Mouse (Mus musculus) forebrain, embryonic 12.5 days (tissue): ENCODE data around the gene Mtcl1. TPM values are rescaled to one million over a fixed set of nuclear protein-coding genes. Genes with fewer than 3 reads are reported as not detected.

Experiments
- ATAC-seq: fragments of 200-750 bp; cut with Nextera tagmentation; 2 replicates; pipeline ENCODE4 v1.8.0; 2017; ENCODE audit warnings: moderate TSS enrichment; ENCODE audit not compliant: low FRiP score
- H3K27ac ChIP-seq: fragments of 300-500 bp; sonication (generic); 2 replicates; pipeline ENCODE4 v1.5.1; 2016; ENCODE audit warnings: mild to moderate bottlenecking
- H3K27me3 ChIP-seq: fragments of 300-500 bp; sonication (generic); 2 replicates; pipeline ENCODE4 v1.6.1; 2016; ENCODE audit warnings: mild to moderate bottlenecking
- H3K36me3 ChIP-seq: fragments of 300-500 bp; sonication (generic); replicated peaks from 2 replicates; pipeline ENCODE4 v1.6.1; 2016; ENCODE audit warnings: mild to moderate bottlenecking
- H3K4me1 ChIP-seq: fragments of 300-500 bp; sonication (generic); 2 replicates; pipeline ENCODE4 v1.6.1; 2016
- H3K4me2 ChIP-seq: fragments of 300-500 bp; sonication (generic); 2 replicates; pipeline ENCODE4 v1.6.1; 2016; ENCODE audit warnings: mild to moderate bottlenecking, moderate library complexity
- H3K4me3 ChIP-seq: fragments of 300-500 bp; sonication (generic); replicated peaks from 2 replicates; pipeline ENCODE4 v1.5.1; 2016; ENCODE audit warnings: mild to moderate bottlenecking
- H3K9ac ChIP-seq: fragments of 300-500 bp; sonication (generic); 2 replicates; pipeline ENCODE4 v1.6.1; 2016; ENCODE audit warnings: mild to moderate bottlenecking
- H3K9me3 ChIP-seq: fragments of 300-500 bp; sonication (generic); 2 replicates; pipeline ENCODE4 v1.6.1; 2016
- WGBS: fragments of 180-500 bp; shearing (Covaris S2); methylation state at CpG from one replicate; pipeline ENCODE4 v1.1.7; 2016; 5-methylcytosine and 5-hydroxymethylcytosine counted together
- polyA plus RNA-seq: library from polyadenylated mRNA; unstranded; fragments of >200 nt; fragmentation: Nextera tagmentation; extraction: Ambion mirVana; gene quantifications from 2 replicates; pipeline ENCODE4 v1.2.1, GENCODE M21; 2016

Mtcl1 gene
- polyA plus RNA-seq, 1 experiment from 2014 or later, result 43.0 TPM

GRCm38 (mm10) chr17:66401596-66402265 lies 47.8 kb downstream of the Mtcl1 start:
- peak; percentile 72; the same call in 1 of the 2 replicates for ATAC-seq
- H3K27me3 ChIP-seq, result 0 out of 2 replicates have a peak, but pooled peaks cover 5% of the 10 kb centered on the region
- WGBS, result 12% methylated on average over 9 of the region's 9 CpGs
- H3K9ac ChIP-seq, result no peak overlapping the region
- H3K4me3 ChIP-seq, result no peak overlapping the region
- H3K36me3 ChIP-seq, result no peaks in the 10 kb centered on the region; the same call in 1 of the 2 replicates
- H3K4me2 ChIP-seq, result no peak overlapping the region
- peaks cover 51% of the 10 kb centered on the region for H3K4me1 ChIP-seq
- H3K27ac ChIP-seq, result peak overlapping the region; percentile 54
- H3K9me3 ChIP-seq, result no peaks in the 10 kb centered on the region

DNA sequence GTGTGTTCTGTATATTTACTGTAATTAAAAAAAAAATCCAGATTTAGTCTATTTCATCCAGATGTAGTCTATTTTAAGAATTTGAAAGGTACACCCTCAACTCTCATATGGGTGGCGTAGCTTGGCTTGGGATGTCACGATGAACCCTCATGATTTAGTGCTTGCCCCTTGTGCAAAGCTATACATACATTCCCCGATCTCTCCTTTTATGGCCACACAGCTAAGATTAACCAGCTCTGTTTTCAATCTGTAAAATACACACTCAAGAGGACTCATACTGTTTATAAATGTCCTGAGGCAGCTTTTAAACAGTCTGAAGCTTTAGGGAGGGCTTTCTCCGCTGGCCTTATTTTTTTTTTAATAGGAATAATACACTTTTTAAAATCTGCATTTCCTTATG lies 49.8 kb downstream of the Mtcl1 start:
- 89% methylated on average over 4 of the region's 4 CpGs for WGBS
- H3K9ac ChIP-seq, result no peak overlapping the region
- ATAC-seq, result no peak
- no peak overlapping the region for H3K27ac ChIP-seq
- H3K4me2 ChIP-seq, result no peak overlapping the region
- peaks cover 9% of the 10 kb centered on the region for H3K36me3 ChIP-seq
- H3K4me1 ChIP-seq, result peaks cover 36% of the 10 kb centered on the region
- H3K9me3 ChIP-seq, result no peaks in the 10 kb centered on the region
- no peak overlapping the region for H3K4me3 ChIP-seq
- H3K27me3 ChIP-seq, result 0 out of 2 replicates have a peak, but pooled peaks cover 3% of the 10 kb centered on the region

DNA sequence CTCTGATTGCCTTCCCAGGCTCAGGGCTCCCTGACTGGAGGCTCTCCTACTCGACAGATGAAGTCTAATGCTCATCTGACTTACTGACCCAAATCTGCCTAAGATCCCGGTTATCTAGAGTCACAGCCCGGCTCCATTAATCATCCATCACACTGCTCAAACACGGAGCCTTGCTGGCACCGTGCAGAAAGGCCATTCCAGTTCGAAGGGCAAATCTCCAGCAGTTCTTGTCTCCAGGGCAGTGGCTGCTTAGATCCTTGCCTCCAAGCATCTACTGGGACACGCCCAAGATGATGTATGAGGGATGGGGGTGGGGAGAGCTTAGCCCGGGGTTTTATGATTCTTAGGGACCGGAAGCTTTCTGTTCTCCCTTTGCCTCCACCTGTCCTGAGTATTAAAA lies 55.0 kb downstream of the Mtcl1 start:
- 0 out of 2 replicates have a peak, but pooled peaks cover 2% of the 10 kb centered on the region for H3K4me1 ChIP-seq
- no peak overlapping the region for H3K4me2 ChIP-seq
- no peak overlapping the region for H3K27ac ChIP-seq
- 86% methylated on average over 9 of the region's 9 CpGs for WGBS
- H3K9me3 ChIP-seq, result no peaks in the 10 kb centered on the region
- peaks cover 9% of the 10 kb centered on the region for H3K36me3 ChIP-seq
- no peak overlapping the region for H3K9ac ChIP-seq
- no peak overlapping the region for H3K4me3 ChIP-seq
- no peaks in the 10 kb centered on the region for H3K27me3 ChIP-seq
- no peak for ATAC-seq

GRCm38 (mm10) chr17:66388307-66388706 lies 61.2 kb downstream of the Mtcl1 start:
- no peak overlapping the region for H3K4me2 ChIP-seq
- WGBS, result 79% methylated on average over 4 of the region's 4 CpGs
- no peak for ATAC-seq
- no peaks in the 10 kb centered on the region for H3K4me1 ChIP-seq
- H3K27me3 ChIP-seq, result no peaks in the 10 kb centered on the region
- no peak overlapping the region for H3K4me3 ChIP-seq
- H3K9ac ChIP-seq, result no peak overlapping the region
- no peaks in the 10 kb centered on the region for H3K9me3 ChIP-seq
- peaks cover 21% of the 10 kb centered on the region; the same call in 1 of the 2 replicates for H3K36me3 ChIP-seq
- H3K27ac ChIP-seq, result no peak overlapping the region

GRCm38 (mm10) chr17:66381338-66381737 lies 68.2 kb downstream of the Mtcl1 start:
- Histone ChIP-seq H3K4me1 (no peaks in the 10 kb centered on the region), H3K9ac (no peak overlapping the region), H3K4me3 (no peak overlapping the region), H3K27ac (no peak overlapping the region), H3K27me3 (no peaks in the 10 kb centered on the region), H3K4me2 (no peak overlapping the region), H3K9me3 (no peaks in the 10 kb centered on the region), H3K36me3 (peaks cover 42% of the 10 kb centered on the region)
- WGBS, result 72% methylated on average over 6 of the region's 6 CpGs
- ATAC-seq, result no peak

GRCm38 (mm10) chr17:66379900-66380857 lies 69.4 kb downstream of the Mtcl1 start:
- no peak overlapping the region for H3K27ac ChIP-seq
- no peak for ATAC-seq
- peaks cover 45% of the 10 kb centered on the region for H3K36me3 ChIP-seq
- H3K27me3 ChIP-seq, result no peaks in the 10 kb centered on the region
- H3K4me1 ChIP-seq, result no peaks in the 10 kb centered on the region
- no peaks in the 10 kb centered on the region for H3K9me3 ChIP-seq
- no peak overlapping the region for H3K4me2 ChIP-seq
- WGBS, result 94% methylated on average over 22 of the region's 22 CpGs
- H3K9ac ChIP-seq, result no peak overlapping the region
- H3K4me3 ChIP-seq, result no peak overlapping the region

DNA sequence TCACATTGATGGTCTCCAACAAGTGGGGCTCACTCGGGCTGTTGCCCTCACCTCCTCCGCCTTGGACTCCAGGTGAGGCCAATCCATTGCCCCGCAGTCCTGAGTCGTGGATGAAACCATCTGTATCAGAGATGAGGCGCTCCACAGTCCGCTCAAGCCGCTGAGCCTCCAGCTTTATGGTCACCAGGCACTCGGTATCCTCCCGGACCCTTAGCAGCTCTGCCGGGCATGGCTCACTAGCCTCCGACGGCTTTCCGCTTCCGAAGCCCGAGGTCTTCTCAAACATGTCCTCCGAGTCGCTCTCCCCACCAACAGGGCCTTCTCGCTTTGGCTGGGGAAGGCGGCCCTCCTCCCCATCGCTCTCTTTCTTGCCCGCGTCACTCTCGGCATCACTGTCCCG lies 70.2 kb downstream of the Mtcl1 start:
- 96% methylated on average over 24 of the region's 24 CpGs for WGBS
- H3K27me3 ChIP-seq, result no peaks in the 10 kb centered on the region
- no peak for ATAC-seq
- H3K36me3 ChIP-seq, result peaks cover 39% of the 10 kb centered on the region
- H3K9ac ChIP-seq, result no peak overlapping the region
- no peak overlapping the region for H3K4me3 ChIP-seq
- no peak overlapping the region for H3K27ac ChIP-seq
- H3K4me2 ChIP-seq, result no peak overlapping the region
- H3K4me1 ChIP-seq, result peaks cover 7% of the 10 kb centered on the region; the same call in 1 of the 2 replicates
- H3K9me3 ChIP-seq, result no peaks in the 10 kb centered on the region

DNA sequence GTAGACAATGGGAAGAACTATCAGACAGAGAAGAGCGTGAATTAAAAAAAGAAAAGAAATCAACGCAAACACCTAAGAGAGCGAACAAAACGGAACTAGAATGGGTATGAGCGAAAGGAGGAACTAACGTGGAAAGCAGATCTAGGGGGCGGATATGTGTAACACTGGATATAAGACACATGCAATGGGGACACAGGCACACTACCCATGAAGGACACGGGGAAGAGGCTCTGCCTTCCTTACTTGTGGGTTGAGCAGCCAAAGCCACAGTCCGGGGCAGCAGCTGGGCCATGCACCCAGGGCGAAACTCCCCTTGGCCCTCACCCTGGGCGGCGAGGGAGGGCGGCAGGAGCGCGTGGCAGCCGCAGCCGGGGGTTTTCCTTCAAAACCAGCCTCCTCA lies 71.4 kb downstream of the Mtcl1 start:
- Histone ChIP-seq H3K27me3 (no peaks in the 10 kb centered on the region), H3K4me2 (no peak overlapping the region), H3K4me1 (peaks cover 7% of the 10 kb centered on the region; the same call in 1 of the 2 replicates), H3K4me3 (no peak overlapping the region), H3K27ac (no peak overlapping the region), H3K36me3 (peaks cover 29% of the 10 kb centered on the region), H3K9me3 (no peaks in the 10 kb centered on the region), H3K9ac (no peak overlapping the region)
- WGBS, result 91% methylated on average over 17 of the region's 17 CpGs
- no peak for ATAC-seq

- Histone ChIP-seq H3K27ac (no peak overlapping the region), H3K9ac (no peak overlapping the region), H3K4me1 (peaks cover 7% of the 10 kb centered on the region; the same call in 1 of the 2 replicates), H3K36me3 (peaks cover 36% of the 10 kb centered on the region), H3K4me3 (no peak overlapping the region), H3K27me3 (no peaks in the 10 kb centered on the region), H3K9me3 (no peaks in the 10 kb centered on the region), H3K4me2 (no peak overlapping the region)
- no peak for ATAC-seq
- WGBS, result 48% methylated on average over 14 of the region's 14 CpGs
Observed at GRCm38 (mm10) chr17:66374633-66375272, 74.8 kb downstream of the Mtcl1 start.

- H3K9me3 ChIP-seq, result no peaks in the 10 kb centered on the region
- ATAC-seq, result no peak
- H3K4me3 ChIP-seq, result no peak overlapping the region
- H3K4me2 ChIP-seq, result no peak overlapping the region
- WGBS, result 93% methylated on average over 9 of the region's 9 CpGs
- H3K27ac ChIP-seq, result no peak overlapping the region
- no peak overlapping the region for H3K9ac ChIP-seq
- peaks cover 33% of the 10 kb centered on the region for H3K36me3 ChIP-seq
- H3K4me1 ChIP-seq, result peaks cover 10% of the 10 kb centered on the region; the same call in 1 of the 2 replicates
- H3K27me3 ChIP-seq, result no peaks in the 10 kb centered on the region
Observed at GRCm38 (mm10) chr17:66370867-66371266, 78.7 kb downstream of the Mtcl1 start.

DNA sequence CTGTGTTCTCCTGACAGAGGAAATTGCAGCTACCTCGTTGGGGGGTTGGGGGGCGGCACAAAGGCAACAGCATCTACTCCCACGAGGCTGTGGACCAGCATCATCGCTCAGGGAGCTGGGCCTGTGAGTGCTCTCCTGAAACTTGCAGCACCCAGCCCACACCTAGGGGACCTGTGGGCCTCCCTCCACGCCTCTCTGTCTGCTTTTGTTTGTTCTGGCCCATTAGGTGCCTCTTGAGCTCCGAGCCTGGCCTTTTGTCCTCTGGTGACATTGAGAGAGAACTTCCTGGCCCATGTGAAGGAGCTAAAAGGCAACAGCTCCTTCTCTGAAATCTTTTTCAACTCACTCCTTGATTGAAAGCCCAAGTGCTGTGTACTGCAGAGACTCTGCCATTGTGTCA lies 79.8 kb downstream of the Mtcl1 start:
- Histone ChIP-seq H3K4me1 (peaks cover 7% of the 10 kb centered on the region; the same call in 1 of the 2 replicates), H3K27ac (no peak overlapping the region), H3K4me3 (no peak overlapping the region), H3K9ac (no peak overlapping the region), H3K27me3 (no peaks in the 10 kb centered on the region), H3K4me2 (no peak overlapping the region), H3K9me3 (no peaks in the 10 kb centered on the region), H3K36me3 (peaks cover 36% of the 10 kb centered on the region)
- 75% methylated on average over 6 of the region's 6 CpGs for WGBS
- no peak for ATAC-seq

GRCm38 (mm10) chr17:66368127-66368526 lies 81.4 kb downstream of the Mtcl1 start:
- Histone ChIP-seq H3K36me3 (peaks cover 50% of the 10 kb centered on the region), H3K27ac (no peak overlapping the region)

More at GRCm38 (mm10) chr17:66368127-66368526, 81.4 kb downstream of the Mtcl1 start:
- ATAC-seq, result no peak
- no peak overlapping the region for H3K4me2 ChIP-seq
- no peaks in the 10 kb centered on the region for H3K27me3 ChIP-seq
- H3K4me1 ChIP-seq, result 0 out of 2 replicates have a peak, but pooled peaks cover 3% of the 10 kb centered on the region
- H3K4me3 ChIP-seq, result no peak overlapping the region
- 91% methylated on average over 11 of the region's 11 CpGs for WGBS
- H3K9ac ChIP-seq, result no peak overlapping the region
- H3K9me3 ChIP-seq, result no peaks in the 10 kb centered on the region
